Mouse (Mus musculus) brain, embryonic 14.5 days (tissue): ENCODE results near the gene Ubald2.

Experiments
- CTCF ChIP-seq: fragments of 200-500 bp; IDR thresholded peaks from 2 replicates; pipeline ENCODE4 v1.5.1; 2012; ENCODE audit warnings: inconsistent platforms, mild to moderate bottlenecking, moderate library complexity, borderline replicate concordance; ENCODE audit not compliant: insufficient read depth, insufficient read length; ENCODE audit errors: extremely low read depth
- POLR2A ChIP-seq: fragments of 200-500 bp; IDR thresholded peaks from 2 replicates; pipeline ENCODE4 v1.6.1; 2012; ENCODE audit warnings: mild to moderate bottlenecking, inconsistent platforms, borderline replicate concordance; ENCODE audit not compliant: poor library complexity, insufficient read depth, insufficient read length, severe bottlenecking; ENCODE audit errors: extremely low read depth

- no peak for TF ChIP-seq POLR2A
- TF ChIP-seq CTCF, result no peak
These were observed 2.9 kb downstream of the Ubald2 start for GRCm38 (mm10) chr11:116436725-116437331.
